Mouse (Mus musculus): ENCODE measurements at regions not wholly inside any gene's neighbourhood (a gene's known extent, or its start where the extent isn't known, plus 50 kb on each side); places are given as distances from the start of the nearest gene placed in this dataset.
A peak's percentile ranks its signal among the peaks of the same experiment; 100 is the strongest.

- no peak overlapping the region for H3K27ac ChIP-seq (ENCODE audit: low read length)
- no peaks in the 10 kb centered on the region for H3K27me3 ChIP-seq (ENCODE audit: control insufficient read depth, insufficient read depth, low read length)
- no peak overlapping the region for H3K4me3 ChIP-seq (ENCODE audit: low read depth, low read length)
- H3K9ac ChIP-seq (replicated peaks; ENCODE audit: low read depth, low read length), result no peak overlapping the region
- no peaks in the 10 kb centered on the region for H3K4me1 ChIP-seq (ENCODE audit: control insufficient read depth, insufficient read depth, low read length)
- WGBS, result 91% methylated on average over 7 of the region's 7 CpGs
- H3K4me2 ChIP-seq (replicated peaks; ENCODE audit: low read depth, low read length), result no peak overlapping the region
- H3K36me3 ChIP-seq (ENCODE audit: control insufficient read depth, insufficient read depth, low read length), result no peaks in the 10 kb centered on the region
- no peak for ATAC-seq (ENCODE audit: insufficient number of reproducible peaks, insufficient read depth, low FRiP score, low read depth)
- H3K9me3 ChIP-seq (ENCODE audit: control insufficient read depth, low read depth, low read length), result no peaks in the 10 kb centered on the region
These were observed 191.6 kb upstream of the Tgfbr2 start for GRCm38 (mm10) chr9:116366713-116367112.

DNA sequence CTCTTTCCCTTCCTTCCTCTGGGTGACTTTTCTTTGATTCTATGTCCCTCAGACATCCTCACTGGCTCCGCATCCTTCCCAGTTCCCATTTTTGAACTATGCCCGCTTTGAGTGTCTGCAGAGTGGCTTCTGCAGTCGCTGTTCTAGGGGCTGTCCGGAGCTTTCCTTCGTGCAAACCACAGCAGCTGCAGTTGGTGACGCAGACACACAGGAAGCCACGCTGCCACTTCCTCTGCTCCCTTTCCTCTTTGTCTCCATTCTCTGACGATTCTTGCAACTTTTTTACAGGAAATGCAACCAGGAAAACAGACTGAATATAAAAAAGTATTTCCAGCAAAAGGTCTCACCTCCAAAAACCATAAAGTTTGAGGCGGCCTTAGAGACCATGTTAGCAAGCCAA lies 191.0 kb upstream of the Tgfbr2 start:
- H3K4me1 ChIP-seq (ENCODE audit: control insufficient read depth, insufficient read depth, low read length), result no peaks in the 10 kb centered on the region
- 74% methylated on average over 9 of the region's 9 CpGs for WGBS
- no peaks in the 10 kb centered on the region for H3K9me3 ChIP-seq (ENCODE audit: control insufficient read depth, low read depth, low read length)
- H3K27ac ChIP-seq (ENCODE audit: low read length), result no peak overlapping the region
- no peak overlapping the region for H3K4me3 ChIP-seq (ENCODE audit: low read depth, low read length)
- no peaks in the 10 kb centered on the region for H3K27me3 ChIP-seq (ENCODE audit: control insufficient read depth, insufficient read depth, low read length)
- no peak for ATAC-seq (ENCODE audit: insufficient number of reproducible peaks, insufficient read depth, low FRiP score, low read depth)
- no peak overlapping the region for H3K9ac ChIP-seq (replicated peaks; ENCODE audit: low read depth, low read length)
- H3K4me2 ChIP-seq (replicated peaks; ENCODE audit: low read depth, low read length), result no peak overlapping the region
- H3K36me3 ChIP-seq (ENCODE audit: control insufficient read depth, insufficient read depth, low read length), result no peaks in the 10 kb centered on the region

DNA sequence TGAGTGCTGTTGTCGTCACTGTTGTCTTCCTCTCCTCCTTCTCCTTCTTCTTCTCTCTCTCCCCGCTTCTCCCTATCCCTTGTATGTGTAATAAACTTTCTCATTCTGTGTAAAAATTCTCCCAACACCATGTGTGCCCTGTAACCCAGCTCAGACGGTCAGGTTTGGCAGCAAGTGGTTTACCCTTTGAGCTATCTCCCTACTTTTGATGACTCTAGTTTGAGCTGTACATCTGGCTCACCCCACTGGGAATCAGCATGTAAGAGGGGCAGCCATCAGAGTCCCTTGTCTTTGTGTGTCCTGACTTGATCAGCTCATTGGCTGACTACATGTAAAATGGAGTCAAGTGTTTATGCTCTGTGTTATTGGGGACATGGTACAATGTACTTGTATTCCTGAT lies 190.5 kb upstream of the Tgfbr2 start:
- H3K4me1 ChIP-seq (ENCODE audit: control insufficient read depth, insufficient read depth, low read length), result no peaks in the 10 kb centered on the region
- H3K4me3 ChIP-seq (ENCODE audit: low read depth, low read length), result no peak overlapping the region
- H3K27ac ChIP-seq (ENCODE audit: low read length), result no peak overlapping the region
- H3K4me2 ChIP-seq (replicated peaks; ENCODE audit: low read depth, low read length), result no peak overlapping the region
- H3K36me3 ChIP-seq (ENCODE audit: control insufficient read depth, insufficient read depth, low read length), result no peaks in the 10 kb centered on the region
- no peaks in the 10 kb centered on the region for H3K9me3 ChIP-seq (ENCODE audit: control insufficient read depth, low read depth, low read length)
- no peak overlapping the region for H3K9ac ChIP-seq (replicated peaks; ENCODE audit: low read depth, low read length)
- no peak for ATAC-seq (ENCODE audit: insufficient number of reproducible peaks, insufficient read depth, low FRiP score, low read depth)
- no peaks in the 10 kb centered on the region for H3K27me3 ChIP-seq (ENCODE audit: control insufficient read depth, insufficient read depth, low read length)
- WGBS, result 61% methylated on average over 3 of the region's 3 CpGs

DNA sequence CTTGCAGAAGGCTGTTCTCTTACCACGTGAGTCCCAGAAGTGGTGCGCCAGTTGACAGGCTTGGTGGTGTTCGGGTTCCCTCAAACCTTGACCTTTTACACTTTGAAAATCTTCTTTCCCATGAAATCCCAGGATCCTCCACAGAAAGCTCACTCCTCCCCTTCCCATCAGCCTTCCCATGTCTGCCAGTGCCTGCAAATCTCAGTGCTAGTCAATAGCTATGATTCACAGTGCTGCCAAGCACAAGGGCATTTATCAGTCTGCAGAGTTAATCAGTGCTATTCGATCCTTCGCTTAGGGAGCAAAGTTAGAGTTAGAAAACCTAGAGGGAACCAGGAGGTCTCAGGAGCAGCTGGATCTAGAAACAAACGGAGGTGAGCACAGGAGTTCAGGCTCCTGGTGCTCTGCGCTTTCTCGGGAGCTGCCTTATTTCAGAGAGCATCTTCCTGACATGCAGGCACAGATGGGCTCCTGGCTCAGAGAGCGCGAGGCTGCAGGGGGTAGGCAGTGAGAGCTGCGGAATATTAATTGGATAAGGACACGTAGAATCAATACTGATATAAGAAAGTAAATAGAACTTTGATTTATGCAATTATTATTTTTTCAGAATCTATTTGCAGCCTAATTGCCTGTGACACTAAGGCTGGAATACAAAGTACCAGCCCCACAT lies 190.0 kb upstream of the Tgfbr2 start:
- Histone ChIP-seq H3K9ac (replicated peaks; ENCODE audit: low read depth, low read length) (no peak overlapping the region), H3K4me1 (ENCODE audit: control insufficient read depth, insufficient read depth, low read length) (no peaks in the 10 kb centered on the region), H3K4me3 (ENCODE audit: low read depth, low read length) (no peak overlapping the region), H3K9me3 (ENCODE audit: control insufficient read depth, low read depth, low read length) (no peaks in the 10 kb centered on the region), H3K4me2 (replicated peaks; ENCODE audit: low read depth, low read length) (no peak overlapping the region), H3K36me3 (ENCODE audit: control insufficient read depth, insufficient read depth, low read length) (no peaks in the 10 kb centered on the region), H3K27ac (ENCODE audit: low read length) (no peak overlapping the region), H3K27me3 (ENCODE audit: control insufficient read depth, insufficient read depth, low read length) (no peaks in the 10 kb centered on the region)
- no peak for ATAC-seq (ENCODE audit: insufficient number of reproducible peaks, insufficient read depth, low FRiP score, low read depth)
- 60% methylated on average over 12 of the region's 12 CpGs for WGBS

- WGBS, result 83% methylated on average over 3 of the region's 3 CpGs
- Histone ChIP-seq H3K4me2 (replicated peaks; ENCODE audit: low read depth, low read length) (no peak overlapping the region), H3K4me3 (ENCODE audit: low read depth, low read length) (no peak overlapping the region), H3K27ac (ENCODE audit: low read length) (no peak overlapping the region), H3K9me3 (ENCODE audit: control insufficient read depth, low read depth, low read length) (no peaks in the 10 kb centered on the region), H3K27me3 (ENCODE audit: control insufficient read depth, insufficient read depth, low read length) (no peaks in the 10 kb centered on the region), H3K9ac (replicated peaks; ENCODE audit: low read depth, low read length) (no peak overlapping the region), H3K4me1 (ENCODE audit: control insufficient read depth, insufficient read depth, low read length) (no peaks in the 10 kb centered on the region), H3K36me3 (ENCODE audit: control insufficient read depth, insufficient read depth, low read length) (no peaks in the 10 kb centered on the region)
- no peak for ATAC-seq (ENCODE audit: insufficient number of reproducible peaks, insufficient read depth, low FRiP score, low read depth)
These were observed 185.9 kb upstream of the Tgfbr2 start for GRCm38 (mm10) chr9:116361092-116361491.

DNA sequence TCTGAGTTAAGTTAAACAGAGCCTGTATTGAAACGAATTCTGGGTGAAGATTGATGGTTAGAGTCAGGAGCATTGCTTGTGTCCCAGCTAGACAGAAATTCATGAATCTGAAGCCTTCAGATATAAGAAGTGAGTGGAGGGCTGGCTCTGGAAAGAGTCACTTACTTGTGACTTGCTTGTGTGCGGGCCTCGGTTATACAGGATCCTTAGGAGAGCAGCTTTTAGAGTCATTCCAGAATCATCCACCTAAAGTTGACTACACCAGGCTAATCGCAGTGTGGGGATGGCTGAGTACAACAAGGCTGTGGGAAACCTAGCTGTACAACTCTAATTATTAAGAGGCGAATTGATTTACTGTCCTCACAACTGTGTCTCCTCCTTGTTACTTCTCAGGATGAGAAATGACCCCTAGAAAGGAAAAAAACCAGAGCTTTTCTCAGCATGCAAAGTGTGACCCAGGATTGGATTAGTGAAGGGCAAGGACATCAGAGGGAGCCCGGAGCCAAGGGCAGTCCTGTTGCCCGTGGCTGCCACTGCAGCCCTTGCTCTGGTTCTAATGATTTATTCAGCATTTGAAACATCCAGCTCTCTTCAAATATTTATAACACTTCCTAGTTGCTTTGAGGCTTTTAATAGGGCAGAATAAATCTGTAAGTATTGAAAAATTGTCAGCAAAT lies 179.0 kb upstream of the Tgfbr2 start:
- H3K9me3 ChIP-seq (ENCODE audit: control insufficient read depth, low read depth, low read length), result no peaks in the 10 kb centered on the region
- H3K27me3 ChIP-seq (ENCODE audit: control insufficient read depth, insufficient read depth, low read length), result no peaks in the 10 kb centered on the region
- no peaks in the 10 kb centered on the region for H3K36me3 ChIP-seq (ENCODE audit: control insufficient read depth, insufficient read depth, low read length)
- peaks cover 9% of the 10 kb centered on the region; the same call in 1 of the 2 replicates for H3K4me1 ChIP-seq (ENCODE audit: control insufficient read depth, insufficient read depth, low read length)
- no peak for ATAC-seq (ENCODE audit: insufficient number of reproducible peaks, insufficient read depth, low FRiP score, low read depth)
- 55% methylated on average over 7 of the region's 7 CpGs for WGBS
- H3K9ac ChIP-seq (replicated peaks; ENCODE audit: low read depth, low read length), result no peak overlapping the region
- no peak overlapping the region for H3K27ac ChIP-seq (ENCODE audit: low read length)
- no peak overlapping the region for H3K4me3 ChIP-seq (ENCODE audit: low read depth, low read length)
- H3K4me2 ChIP-seq (replicated peaks; ENCODE audit: low read depth, low read length), result no peak overlapping the region

DNA sequence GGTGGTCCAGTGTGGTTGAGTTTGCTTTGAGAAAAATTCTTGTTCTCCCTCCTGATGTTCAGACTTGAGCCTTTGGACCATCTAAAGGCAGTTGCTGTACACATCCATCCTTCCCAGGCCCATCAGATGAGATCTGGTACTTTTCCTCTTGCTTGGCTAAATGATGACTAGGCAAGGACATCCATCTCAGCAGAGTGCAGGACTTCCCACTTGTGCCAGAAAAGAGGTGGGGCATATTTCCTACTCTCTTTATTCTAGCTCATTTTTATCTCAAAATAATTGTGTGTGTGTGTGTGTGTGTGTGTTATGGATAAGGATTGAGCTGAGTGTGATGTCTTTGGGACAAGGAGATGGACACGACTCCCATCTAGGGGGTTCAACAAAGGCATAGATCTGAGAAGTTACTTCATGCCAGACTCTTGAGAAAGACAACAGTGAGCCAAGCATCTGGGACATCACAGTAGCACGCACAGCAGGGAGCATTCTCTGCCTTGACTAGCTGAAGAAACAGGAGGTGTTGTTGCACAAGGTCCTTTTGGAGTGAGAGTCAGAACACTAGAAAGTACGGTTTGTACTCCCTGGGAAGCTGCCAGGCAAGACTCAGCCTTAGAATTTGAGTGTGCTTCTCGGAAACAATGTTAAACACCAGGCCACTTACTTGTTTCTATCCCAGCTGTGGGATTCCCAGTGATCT lies 177.8 kb upstream of the Tgfbr2 start:
- H3K4me1 ChIP-seq (ENCODE audit: control insufficient read depth, insufficient read depth, low read length), result peaks cover 9% of the 10 kb centered on the region; the same call in 1 of the 2 replicates
- H3K4me3 ChIP-seq (ENCODE audit: low read depth, low read length), result no peak overlapping the region
- WGBS, result 76% methylated on average over 4 of the region's 4 CpGs
- no peak overlapping the region for H3K27ac ChIP-seq (ENCODE audit: low read length)
- H3K27me3 ChIP-seq (ENCODE audit: control insufficient read depth, insufficient read depth, low read length), result no peaks in the 10 kb centered on the region
- H3K9me3 ChIP-seq (ENCODE audit: control insufficient read depth, low read depth, low read length), result no peaks in the 10 kb centered on the region
- ATAC-seq (ENCODE audit: insufficient number of reproducible peaks, insufficient read depth, low FRiP score, low read depth), result no peak
- H3K9ac ChIP-seq (replicated peaks; ENCODE audit: low read depth, low read length), result no peak overlapping the region
- H3K4me2 ChIP-seq (replicated peaks; ENCODE audit: low read depth, low read length), result no peak overlapping the region
- H3K36me3 ChIP-seq (ENCODE audit: control insufficient read depth, insufficient read depth, low read length), result no peaks in the 10 kb centered on the region

DNA sequence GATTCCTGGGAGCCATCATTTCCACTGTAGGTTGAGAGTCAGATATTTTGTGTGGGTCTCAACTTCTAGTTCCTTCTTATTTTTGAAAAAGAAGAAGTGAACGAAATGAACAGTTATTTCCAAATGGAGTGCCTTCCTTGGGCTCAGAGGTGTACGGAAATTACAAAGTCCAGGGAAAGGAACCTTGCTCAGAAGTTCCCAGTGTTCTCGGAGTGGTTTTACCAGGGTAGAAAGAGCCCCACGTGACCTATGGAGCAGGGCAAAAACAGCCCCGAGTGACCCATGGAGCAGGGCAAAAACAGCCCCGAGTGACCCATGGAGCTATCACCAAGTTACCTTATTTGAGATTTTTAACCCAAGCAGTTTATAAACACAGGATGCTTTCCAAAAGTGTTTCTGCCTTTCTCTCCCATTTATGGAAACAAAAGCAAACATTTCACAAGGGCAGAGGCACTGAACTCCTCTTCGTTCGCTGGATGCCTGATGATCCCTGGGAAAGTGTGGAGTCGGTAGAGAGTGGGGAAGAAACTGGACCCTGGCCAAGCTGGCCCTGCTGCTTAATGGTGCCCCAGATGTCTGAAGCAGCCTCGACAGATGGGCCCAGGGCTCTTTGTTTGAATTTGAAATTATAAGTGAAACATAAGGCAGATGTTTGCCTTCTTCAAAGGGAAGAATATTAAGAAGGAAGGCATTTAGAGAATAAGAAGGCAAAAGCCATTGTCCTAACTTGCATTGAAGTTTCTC lies 175.8 kb upstream of the Tgfbr2 start:
- no peak overlapping the region for H3K4me3 ChIP-seq (ENCODE audit: low read depth, low read length)
- H3K36me3 ChIP-seq (ENCODE audit: control insufficient read depth, insufficient read depth, low read length), result no peaks in the 10 kb centered on the region
- no peak overlapping the region for H3K9ac ChIP-seq (replicated peaks; ENCODE audit: low read depth, low read length)
- no peaks in the 10 kb centered on the region for H3K9me3 ChIP-seq (ENCODE audit: control insufficient read depth, low read depth, low read length)
- H3K4me1 ChIP-seq (ENCODE audit: control insufficient read depth, insufficient read depth, low read length), result peaks cover 9% of the 10 kb centered on the region; the same call in 1 of the 2 replicates
- H3K27ac ChIP-seq (ENCODE audit: low read length), result 0 out of 2 replicates have a peak overlapping the region, but pooled peaks have one; percentile 59
- WGBS, result 47% methylated on average over 10 of the region's 10 CpGs
- ATAC-seq (ENCODE audit: insufficient number of reproducible peaks, insufficient read depth, low FRiP score, low read depth), result no peak
- no peak overlapping the region for H3K4me2 ChIP-seq (replicated peaks; ENCODE audit: low read depth, low read length)
- no peaks in the 10 kb centered on the region for H3K27me3 ChIP-seq (ENCODE audit: control insufficient read depth, insufficient read depth, low read length)
